Mouse (Mus musculus) adrenal gland (tissue): ENCODE data around the gene St7.

Experiments
- intact Hi-C: fragments of 180-260 bp; cut with DNase I; formaldehyde crosslinking; loops from one replicate; pipeline ENCODE4 v1.15.1; 2025

Gene St7

GRCm38 (mm10) chr6:17758568-17758967, 65.8 kb downstream of the St7 start:
- intact Hi-C loops, result no loop called here

GRCm38 (mm10) chr6:17763963-17764659, 71.4 kb downstream of the St7 start:
- intact Hi-C loops, result no loop called here

- intact Hi-C loops, result no loop called here
Observed at GRCm38 (mm10) chr6:17764660-17764998, 71.9 kb downstream of the St7 start.

GRCm38 (mm10) chr6:17769972-17770644, 77.4 kb downstream of the St7 start:
- intact Hi-C loops, result no loop called here

- intact Hi-C loops, result no loop called here
Observed at GRCm38 (mm10) chr6:17770645-17771345, 78.1 kb downstream of the St7 start.

GRCm38 (mm10) chr6:17771456-17771855, 78.7 kb downstream of the St7 start:
- intact Hi-C loops, result no loop called here

- intact Hi-C loops, result no loop called here
Observed at GRCm38 (mm10) chr6:17772514-17772913, 79.8 kb downstream of the St7 start.

GRCm38 (mm10) chr6:17776041-17776440, 83.3 kb downstream of the St7 start:
- intact Hi-C loops, result no loop called here

- intact Hi-C loops, result no loop called here
Observed at GRCm38 (mm10) chr6:17777018-17777799, 84.5 kb downstream of the St7 start.

GRCm38 (mm10) chr6:17778648-17779202, 86.0 kb downstream of the St7 start:
- intact Hi-C loops, result no loop called here

- intact Hi-C loops, result no loop called here
Observed at GRCm38 (mm10) chr6:17783511-17783910, 90.8 kb downstream of the St7 start.

GRCm38 (mm10) chr6:17784523-17784922, 91.8 kb downstream of the St7 start:
- intact Hi-C loops, result no loop called here

- intact Hi-C loops, result no loop called here
Observed at GRCm38 (mm10) chr6:17785248-17785647, 92.5 kb downstream of the St7 start.

- intact Hi-C loops, result no loop called here
Observed at GRCm38 (mm10) chr6:17787810-17788209, 95.1 kb downstream of the St7 start.

- intact Hi-C loops, result no loop called here
Observed at GRCm38 (mm10) chr6:17790251-17790650, 97.5 kb downstream of the St7 start.

- intact Hi-C loops, result no loop called here
Observed at GRCm38 (mm10) chr6:17793471-17793870, 100.7 kb downstream of the St7 start.

- intact Hi-C loops, result no loop called here
Observed at GRCm38 (mm10) chr6:17797271-17797713, 104.6 kb downstream of the St7 start.

GRCm38 (mm10) chr6:17800694-17801093, 108.0 kb downstream of the St7 start:
- intact Hi-C loops, result no loop called here

- intact Hi-C loops, result no loop called here
Observed at GRCm38 (mm10) chr6:17804468-17804867, 111.7 kb downstream of the St7 start.

- intact Hi-C loops, result no loop called here
Observed at GRCm38 (mm10) chr6:17806569-17806968, 113.8 kb downstream of the St7 start.

GRCm38 (mm10) chr6:17811063-17811462, 118.3 kb downstream of the St7 start:
- intact Hi-C loops, result no loop called here
